Mouse (Mus musculus): ENCODE measurements around the gene Gnmt. TPM values are rescaled to one million over a fixed set of nuclear protein-coding genes. Genes with fewer than 3 reads are reported as not detected.

Gene Gnmt
- polyA plus RNA-seq, 1 experiment, result 1.2 TPM

DNA sequence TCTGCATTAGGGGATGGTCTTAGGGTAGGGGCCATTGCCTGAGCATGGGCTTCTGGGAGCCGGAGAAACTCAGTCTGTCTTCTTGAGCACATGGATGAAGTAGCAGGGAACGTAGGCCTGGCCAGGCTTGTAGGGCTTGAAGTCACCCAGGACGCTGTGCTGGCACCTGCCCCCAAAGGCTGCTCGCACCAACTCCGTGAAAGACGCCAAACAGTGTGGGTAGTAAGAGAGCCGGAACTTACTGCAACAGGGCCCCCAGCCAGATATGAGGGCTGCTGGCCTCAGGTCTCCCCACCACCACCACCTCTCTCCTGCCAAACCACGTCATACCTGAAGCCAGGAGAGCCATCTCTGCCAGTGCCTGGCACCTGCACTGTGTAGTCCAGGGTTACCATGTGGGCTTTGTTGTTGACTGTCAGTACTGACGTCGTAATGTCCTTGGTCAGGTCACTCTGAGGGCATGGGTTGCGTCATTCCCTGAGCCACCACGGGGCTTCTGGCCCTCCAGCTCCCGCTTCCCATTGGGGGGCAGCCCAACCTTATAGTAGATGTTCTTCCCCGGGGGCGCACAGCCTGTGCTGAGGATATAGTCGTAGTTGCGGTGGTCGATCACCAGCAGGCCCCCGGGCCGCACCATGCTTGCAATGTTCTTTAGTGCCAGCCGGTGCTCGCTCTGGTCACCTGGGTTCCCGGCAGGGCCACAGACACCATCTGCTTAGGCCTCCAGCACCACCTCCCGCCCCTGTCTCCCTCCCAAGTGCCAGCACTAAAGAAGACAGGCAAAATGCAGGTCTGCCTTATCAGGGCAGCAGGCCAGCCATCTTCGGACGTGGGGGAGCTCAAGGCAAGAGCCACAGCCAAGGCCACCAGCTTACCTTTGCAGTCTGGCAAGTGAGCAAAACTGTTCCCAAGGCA lies 3.0 kb downstream of the Gnmt start:
- TF ChIP-seq POLR2A (IDR thresholded peaks at IDR 0.05; ENCODE audit: borderline replicate concordance, low read depth, low read length) (no peak), CTCF (IDR thresholded peaks at IDR 0.05; ENCODE audit: low read depth, low read length) (no peak)
- Histone ChIP-seq H3K4me1 (ENCODE audit: control insufficient read depth, insufficient read depth, low read length) (no peaks in the 10 kb centered on the region), H3K4me3 (ENCODE audit: insufficient read depth, low read length) (no peak overlapping the region), H3K27ac (ENCODE audit: insufficient read depth, low read depth, low read length) (no peak overlapping the region)

DNA sequence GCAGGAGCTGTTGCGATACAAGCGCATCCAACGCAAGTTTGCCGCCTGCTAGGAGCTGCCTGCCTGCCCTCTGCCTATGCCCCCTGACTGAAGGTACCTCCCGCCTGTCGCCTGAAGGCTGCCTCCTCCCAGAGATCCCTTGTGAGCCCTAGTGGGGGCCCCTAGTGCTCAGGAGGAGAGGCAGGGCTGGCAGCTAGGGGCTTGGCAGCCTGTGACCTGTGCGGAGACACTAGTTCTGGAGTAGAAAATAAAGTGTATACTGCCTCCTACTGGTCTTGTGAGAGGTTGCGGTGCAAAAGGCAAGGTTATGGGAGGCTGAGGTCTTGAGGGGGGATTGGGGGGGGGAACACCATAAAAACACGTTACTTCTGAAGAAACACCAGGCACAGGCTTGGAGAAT lies 3.7 kb downstream of the Gnmt start:
- H3K27ac ChIP-seq (ENCODE audit: insufficient read depth, low read depth, low read length), result no peak overlapping the region
- TF ChIP-seq CTCF (IDR thresholded peaks at IDR 0.05; ENCODE audit: low read depth, low read length), result peak; percentile 57; the same call in 1 of the 2 replicates
- TF ChIP-seq POLR2A (IDR thresholded peaks at IDR 0.05; ENCODE audit: borderline replicate concordance, low read depth, low read length), result no peak
- H3K4me1 ChIP-seq (ENCODE audit: control insufficient read depth, insufficient read depth, low read length), result no peaks in the 10 kb centered on the region
- no peak overlapping the region for H3K4me3 ChIP-seq (ENCODE audit: insufficient read depth, low read length)

DNA sequence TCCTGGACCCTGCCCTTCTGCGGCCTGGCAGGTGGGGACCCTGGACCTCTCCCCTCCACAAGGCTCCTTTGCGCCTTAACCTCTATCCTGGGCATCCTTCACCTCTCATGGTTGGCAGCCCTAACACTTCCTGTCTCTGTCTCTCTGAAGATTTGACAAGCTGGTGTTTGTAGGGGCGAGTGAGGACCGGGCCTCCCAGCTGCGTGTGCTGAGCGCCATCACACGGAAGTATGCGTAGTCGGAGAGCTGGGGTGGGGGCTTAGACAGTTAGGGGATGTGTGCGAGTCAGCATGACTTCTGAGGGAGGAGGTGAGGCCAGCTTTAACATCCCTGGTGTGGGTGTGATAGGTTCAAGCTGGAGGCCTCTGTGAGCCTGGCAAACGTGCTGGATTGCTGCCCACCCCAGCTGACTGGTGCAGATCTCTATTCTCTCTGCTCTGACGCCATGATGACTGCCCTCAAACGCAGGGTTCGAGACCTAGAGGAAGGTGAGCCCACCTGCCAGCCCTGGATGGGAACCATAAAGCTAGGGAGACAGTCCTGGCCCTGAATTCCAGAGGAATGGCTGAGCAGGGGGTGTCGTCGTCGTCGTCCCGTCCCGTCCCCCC lies 4.4 kb downstream of the Gnmt start:
- Histone ChIP-seq H3K4me3 (ENCODE audit: insufficient read depth, low read length) (no peak overlapping the region), H3K4me1 (ENCODE audit: control insufficient read depth, insufficient read depth, low read length) (no peaks in the 10 kb centered on the region), H3K27ac (ENCODE audit: insufficient read depth, low read depth, low read length) (no peak overlapping the region)
- TF ChIP-seq CTCF (IDR thresholded peaks at IDR 0.05; ENCODE audit: low read depth, low read length) (no peak), POLR2A (IDR thresholded peaks at IDR 0.05; ENCODE audit: borderline replicate concordance, low read depth, low read length) (no peak)

DNA sequence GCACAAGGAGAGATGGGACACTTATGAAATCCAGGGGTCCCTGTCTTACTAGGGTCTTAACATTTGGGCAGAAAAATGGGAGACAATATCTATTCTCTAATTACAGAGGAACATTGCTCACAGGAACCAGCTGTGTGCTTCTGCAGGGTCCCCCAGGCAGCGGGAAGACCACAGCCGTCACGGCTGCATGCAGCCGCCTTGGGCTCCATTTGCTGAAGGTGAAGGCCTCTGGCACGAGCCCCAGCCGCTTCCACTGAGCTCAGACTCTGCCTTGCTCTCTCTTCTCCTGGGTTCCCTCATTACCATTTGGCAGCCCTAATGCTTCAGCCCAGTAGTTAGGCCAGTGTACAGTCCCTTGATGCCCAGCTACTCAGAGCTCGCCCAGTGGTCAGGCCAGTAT lies 7.9 kb downstream of the Gnmt start:
- TF ChIP-seq CTCF (IDR thresholded peaks at IDR 0.05; ENCODE audit: low read depth, low read length), result no peak
- TF ChIP-seq POLR2A (IDR thresholded peaks at IDR 0.05; ENCODE audit: borderline replicate concordance, low read depth, low read length), result no peak
- Histone ChIP-seq H3K4me3 (ENCODE audit: insufficient read depth, low read length) (no peak overlapping the region), H3K27ac (ENCODE audit: insufficient read depth, low read depth, low read length) (no peak overlapping the region), H3K4me1 (ENCODE audit: control insufficient read depth, insufficient read depth, low read length) (no peaks in the 10 kb centered on the region)

DNA sequence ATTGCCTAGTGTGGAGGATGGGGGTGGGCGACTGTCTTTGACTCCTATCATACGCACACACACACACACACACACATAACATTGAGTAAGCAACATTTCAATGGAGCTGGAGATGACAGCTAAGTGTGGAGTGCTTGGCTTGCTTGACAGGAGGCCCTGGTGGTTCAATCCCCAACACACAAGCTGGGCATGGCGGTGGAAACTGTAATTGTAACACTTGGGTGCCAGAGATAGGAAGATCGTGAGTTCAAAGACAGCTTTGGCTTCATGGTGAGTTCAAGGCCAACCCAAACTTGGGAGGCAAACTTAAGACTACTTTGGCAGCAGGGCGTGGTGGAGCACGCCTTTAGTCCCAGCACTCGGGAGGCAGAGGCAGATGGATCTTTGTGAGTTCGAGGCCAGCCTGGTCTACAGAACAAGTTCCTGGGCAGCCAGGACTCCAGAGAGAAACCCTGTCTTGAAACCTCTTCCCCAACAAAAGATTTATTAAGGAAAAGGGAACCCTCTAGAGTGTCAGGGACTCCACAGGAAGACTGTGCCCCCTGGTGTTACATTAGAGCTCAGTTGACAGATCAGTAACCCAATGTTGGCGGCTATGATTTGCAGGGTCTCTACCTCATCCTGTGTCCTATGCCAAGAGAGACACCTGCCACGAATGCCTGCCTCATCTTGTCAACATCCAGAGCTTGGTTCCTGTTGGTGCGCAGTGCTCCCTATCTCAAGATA lies 14.0 kb downstream of the Gnmt start:
- H3K27ac ChIP-seq (ENCODE audit: insufficient read depth, low read depth, low read length), result no peak overlapping the region
- no peak overlapping the region for H3K4me3 ChIP-seq (ENCODE audit: insufficient read depth, low read length)
- H3K4me1 ChIP-seq (ENCODE audit: control insufficient read depth, insufficient read depth, low read length), result peaks cover 8% of the 10 kb centered on the region; the same call in 1 of the 2 replicates
- TF ChIP-seq POLR2A (IDR thresholded peaks at IDR 0.05; ENCODE audit: borderline replicate concordance, low read depth, low read length), result no peak
- TF ChIP-seq CTCF (IDR thresholded peaks at IDR 0.05; ENCODE audit: low read depth, low read length), result no peak

DNA sequence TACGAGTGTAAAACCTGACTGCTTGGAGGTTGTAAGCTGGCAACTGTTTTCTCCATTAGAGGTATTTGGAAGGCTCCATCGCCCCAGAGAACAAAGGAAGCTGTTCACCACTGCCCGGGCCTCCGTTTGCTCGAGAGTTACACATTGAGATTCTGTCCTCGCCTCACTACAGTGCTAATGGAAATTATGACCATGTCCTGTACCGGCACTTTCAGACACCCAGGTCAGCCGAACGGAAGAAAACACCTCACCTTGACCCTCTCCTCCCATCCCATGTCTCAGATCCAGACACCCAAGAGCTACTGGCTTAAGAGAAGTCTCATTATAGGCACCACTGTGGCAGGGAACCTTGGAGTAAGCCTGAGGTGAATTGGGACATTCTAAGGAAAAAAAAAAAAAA lies 15.1 kb downstream of the Gnmt start:
- TF ChIP-seq CTCF (IDR thresholded peaks at IDR 0.05; ENCODE audit: low read depth, low read length) (no peak), POLR2A (IDR thresholded peaks at IDR 0.05; ENCODE audit: borderline replicate concordance, low read depth, low read length) (no peak)
- H3K27ac ChIP-seq (ENCODE audit: insufficient read depth, low read depth, low read length), result no peak overlapping the region
- peaks cover 8% of the 10 kb centered on the region; the same call in 1 of the 2 replicates for H3K4me1 ChIP-seq (ENCODE audit: control insufficient read depth, insufficient read depth, low read length)
- no peak overlapping the region for H3K4me3 ChIP-seq (ENCODE audit: insufficient read depth, low read length)

DNA sequence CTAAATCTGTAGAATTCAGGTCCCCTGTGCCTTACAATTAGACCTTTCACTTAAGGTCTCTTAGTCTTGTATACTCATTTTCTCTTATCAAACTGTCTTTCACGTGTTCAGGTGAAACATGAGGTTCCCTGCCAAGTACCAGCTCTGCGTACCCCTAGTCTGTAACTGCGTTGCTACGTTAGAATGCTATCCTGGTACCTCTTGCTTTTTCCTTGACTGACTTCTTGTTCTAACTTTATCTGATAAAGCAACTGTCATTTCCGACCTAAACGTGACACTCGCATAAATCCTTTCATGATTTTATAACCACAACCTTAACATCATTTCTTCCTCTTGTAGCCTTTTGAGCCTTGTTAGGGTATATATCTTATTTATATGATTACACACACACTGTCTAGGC lies 16.5 kb downstream of the Gnmt start:
- peaks cover 8% of the 10 kb centered on the region; the same call in 1 of the 2 replicates for H3K4me1 ChIP-seq (ENCODE audit: control insufficient read depth, insufficient read depth, low read length)
- H3K27ac ChIP-seq (ENCODE audit: insufficient read depth, low read depth, low read length), result no peak overlapping the region
- peak overlapping the region; percentile 95 for H3K4me3 ChIP-seq (ENCODE audit: insufficient read depth, low read length)
- no peak for TF ChIP-seq CTCF (IDR thresholded peaks at IDR 0.05; ENCODE audit: low read depth, low read length)
- TF ChIP-seq POLR2A (IDR thresholded peaks at IDR 0.05; ENCODE audit: borderline replicate concordance, low read depth, low read length), result no peak

DNA sequence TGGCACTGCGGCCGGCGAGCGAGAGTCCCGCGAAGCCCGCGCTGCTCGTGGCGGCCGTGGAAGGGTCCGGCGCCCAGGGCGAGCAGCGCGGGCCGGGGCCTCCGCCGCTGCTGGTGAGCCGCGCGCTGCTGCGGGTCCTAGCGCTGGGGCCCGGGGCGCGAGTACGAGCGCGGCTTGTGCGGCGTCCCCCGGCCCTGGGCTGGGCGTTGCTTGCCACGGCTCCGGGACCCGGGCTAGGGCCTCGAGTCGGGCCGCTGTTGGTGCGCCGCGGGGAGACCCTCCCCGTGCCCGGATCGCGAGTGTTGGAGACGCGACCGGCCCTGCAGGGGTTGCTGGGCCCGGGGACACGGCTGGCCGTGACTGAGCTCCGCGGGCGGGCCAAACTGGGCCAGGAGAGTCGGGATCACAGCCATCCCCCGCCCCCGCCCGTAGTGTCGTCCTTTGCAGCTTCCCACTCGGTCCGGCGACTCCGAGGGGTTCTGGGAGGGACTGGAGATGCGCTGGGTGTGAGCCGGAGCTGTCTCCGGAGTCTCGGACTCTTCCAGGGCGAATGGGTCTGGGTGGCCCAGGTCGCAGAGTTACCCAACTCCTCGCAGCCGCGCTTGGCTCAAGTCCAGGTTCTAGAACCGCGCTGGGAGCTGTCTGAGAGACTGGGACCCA lies 17.2 kb downstream of the Gnmt start:
- Histone ChIP-seq H3K4me3 (ENCODE audit: insufficient read depth, low read length) (peak overlapping the region; percentile 95), H3K27ac (ENCODE audit: insufficient read depth, low read depth, low read length) (peak overlapping the region; percentile 39), H3K4me1 (ENCODE audit: control insufficient read depth, insufficient read depth, low read length) (peaks cover 8% of the 10 kb centered on the region; the same call in 1 of the 2 replicates)
- TF ChIP-seq POLR2A (IDR thresholded peaks at IDR 0.05; ENCODE audit: borderline replicate concordance, low read depth, low read length), result no peak
- TF ChIP-seq CTCF (IDR thresholded peaks at IDR 0.05; ENCODE audit: low read depth, low read length), result no peak

DNA sequence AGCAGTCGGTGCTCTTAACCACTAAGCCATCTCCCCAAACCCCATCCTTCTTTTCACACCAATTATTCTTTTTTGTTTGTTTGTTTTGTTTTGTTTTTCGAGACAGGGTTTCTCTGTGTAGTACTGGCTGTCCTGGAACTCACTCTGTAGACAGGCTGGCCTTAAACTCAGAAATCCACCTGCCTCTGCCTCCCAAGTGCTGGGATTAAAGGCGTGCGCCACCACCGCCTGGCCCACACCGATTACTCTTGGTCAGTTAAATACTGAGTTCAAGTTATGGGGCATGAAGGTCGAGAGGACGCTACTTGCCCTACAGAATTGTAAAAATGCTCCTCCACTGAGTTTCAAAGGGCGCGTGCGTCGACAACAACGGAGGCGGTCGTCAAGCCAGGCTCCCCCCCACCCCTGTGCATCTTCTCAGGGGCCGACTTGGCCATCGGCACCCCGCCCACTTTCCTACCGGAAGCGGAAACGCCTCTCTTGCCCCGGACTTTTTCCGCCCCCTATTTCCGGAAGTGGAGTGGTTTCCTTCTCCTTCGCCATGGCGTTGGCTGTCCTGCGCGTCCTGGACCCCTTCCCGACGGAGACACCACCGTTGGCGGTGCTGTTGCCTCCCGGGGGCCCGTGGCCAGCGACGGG lies 17.9 kb downstream of the Gnmt start, which contains the start of gene Pex6:
Pex6 (plus strand) TSS at position 505 of the 639 bp plus-strand sequence.
- H3K27ac ChIP-seq (ENCODE audit: insufficient read depth, low read depth, low read length), result peak within 1 kb of the TSS; percentile 39

More for the DNA sequence above, 17.9 kb downstream of the Gnmt start, which contains the start of gene Pex6:
- 0 out of 2 replicates have a peak, but pooled peaks have one; percentile 13 for TF ChIP-seq CTCF (IDR thresholded peaks at IDR 0.05; ENCODE audit: low read depth, low read length)
- TF ChIP-seq POLR2A (IDR thresholded peaks at IDR 0.05; ENCODE audit: borderline replicate concordance, low read depth, low read length), result no peak
- peaks cover 8% of the 10 kb centered on the region; the same call in 1 of the 2 replicates for H3K4me1 ChIP-seq (ENCODE audit: control insufficient read depth, insufficient read depth, low read length)
- peak within 1 kb of the TSS; percentile 95 for H3K4me3 ChIP-seq (ENCODE audit: insufficient read depth, low read length)

Data from bone marrow macrophage, adult 2 months (primary cell).